Mouse (Mus musculus): Measurements from ENCODE around the gene Siah1b. TPM values are rescaled to one million over a fixed set of nuclear protein-coding genes. Genes with fewer than 3 reads are reported as not detected.

The Siah1b gene
- polyA plus RNA-seq, 1 experiment from 2014 or later = 31.9 TPM

- H3K9me3 ChIP-seq = no peaks in the 10 kb centered on the region
- no peak for DNase-seq (ENCODE audit: low spot score)
- H3K27me3 ChIP-seq (ENCODE audit: insufficient read depth, poor library complexity, severe bottlenecking) = no peaks in the 10 kb centered on the region
- H3K4me1 ChIP-seq = no peaks in the 10 kb centered on the region
- H3K36me3 ChIP-seq = peaks cover 11% of the 10 kb centered on the region; the same call in 1 of the 2 replicates
- no peak overlapping the region for H3K4me3 ChIP-seq
- H3K27ac ChIP-seq = no peak overlapping the region
- 81% methylated on average over 4 of the region's 4 CpGs for WGBS
Observed at GRCm38 (mm10) chrX:164068968-164069367, 7.3 kb downstream of the Siah1b start.

GRCm38 (mm10) chrX:164066185-164066584, 10.1 kb downstream of the Siah1b start:
- Histone ChIP-seq H3K4me1 (no peaks in the 10 kb centered on the region), H3K9me3 (no peaks in the 10 kb centered on the region), H3K4me3 (no peak overlapping the region), H3K27me3 (ENCODE audit: insufficient read depth, poor library complexity, severe bottlenecking) (no peaks in the 10 kb centered on the region; the same call in 1 of the 2 replicates), H3K27ac (no peak overlapping the region), H3K36me3 (no peaks in the 10 kb centered on the region; the same call in 1 of the 2 replicates)
- DNase-seq (ENCODE audit: low spot score) = no peak
- WGBS = 9% methylated on average over 2 of the region's 2 CpGs

GRCm38 (mm10) chrX:164059070-164059469, 17.2 kb downstream of the Siah1b start:
- peaks cover 3% of the 10 kb centered on the region; the same call in 1 of the 2 replicates for H3K27me3 ChIP-seq (ENCODE audit: insufficient read depth, poor library complexity, severe bottlenecking)
- 57% methylated on average over 4 of the region's 4 CpGs for WGBS
- H3K9me3 ChIP-seq = no peaks in the 10 kb centered on the region
- H3K27ac ChIP-seq = no peak overlapping the region
- no peaks in the 10 kb centered on the region for H3K36me3 ChIP-seq
- no peak overlapping the region for H3K4me3 ChIP-seq
- no peaks in the 10 kb centered on the region for H3K4me1 ChIP-seq
- no peak for DNase-seq (ENCODE audit: low spot score)

- H3K36me3 ChIP-seq = no peaks in the 10 kb centered on the region
- no peak for DNase-seq (ENCODE audit: low spot score)
- WGBS = 70% methylated on average over 3 of the region's 3 CpGs
- no peaks in the 10 kb centered on the region for H3K4me1 ChIP-seq
- no peak overlapping the region for H3K27ac ChIP-seq
- H3K4me3 ChIP-seq = no peak overlapping the region
- H3K9me3 ChIP-seq = no peaks in the 10 kb centered on the region
- peaks cover 3% of the 10 kb centered on the region; the same call in 1 of the 2 replicates for H3K27me3 ChIP-seq (ENCODE audit: insufficient read depth, poor library complexity, severe bottlenecking)
Observed at GRCm38 (mm10) chrX:164058523-164058922, 17.8 kb downstream of the Siah1b start.

- Histone ChIP-seq H3K27ac (no peak overlapping the region), H3K27me3 (ENCODE audit: insufficient read depth, poor library complexity, severe bottlenecking) (peaks cover 3% of the 10 kb centered on the region; the same call in 1 of the 2 replicates), H3K4me3 (no peak overlapping the region), H3K4me1 (no peaks in the 10 kb centered on the region), H3K36me3 (no peaks in the 10 kb centered on the region), H3K9me3 (no peaks in the 10 kb centered on the region)
- 72% methylated on average over 4 of the region's 4 CpGs for WGBS
- DNase-seq (ENCODE audit: low spot score) = no peak
Observed at GRCm38 (mm10) chrX:164055726-164056125, 20.6 kb downstream of the Siah1b start.

DNA sequence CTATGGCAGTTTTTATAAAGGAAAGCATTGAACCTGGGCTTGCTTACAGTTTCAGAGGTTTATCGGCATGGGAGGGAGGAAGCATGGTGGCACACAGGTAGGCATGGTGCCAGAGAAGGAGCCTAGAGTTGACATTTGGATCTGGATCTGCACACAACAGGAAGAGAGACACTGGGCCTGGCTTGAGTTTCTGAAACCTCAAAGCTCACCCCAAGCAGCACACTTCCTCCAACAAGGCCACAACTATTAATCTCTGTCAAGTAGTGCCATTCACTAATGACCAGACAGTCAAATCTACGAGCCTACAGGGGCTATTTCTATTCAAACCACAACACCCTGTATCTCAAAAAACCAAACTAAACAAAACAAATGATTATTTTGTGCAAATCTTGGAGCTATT, 29.6 kb downstream of the Siah1b start:
- Histone ChIP-seq H3K4me3 (no peak overlapping the region), H3K27me3 (ENCODE audit: insufficient read depth, poor library complexity, severe bottlenecking) (no peaks in the 10 kb centered on the region), H3K27ac (no peak overlapping the region), H3K36me3 (no peaks in the 10 kb centered on the region), H3K9me3 (no peaks in the 10 kb centered on the region), H3K4me1 (no peaks in the 10 kb centered on the region)
- no peak for DNase-seq (ENCODE audit: low spot score)
- WGBS = 73% methylated on average over 2 of the region's 2 CpGs

DNA sequence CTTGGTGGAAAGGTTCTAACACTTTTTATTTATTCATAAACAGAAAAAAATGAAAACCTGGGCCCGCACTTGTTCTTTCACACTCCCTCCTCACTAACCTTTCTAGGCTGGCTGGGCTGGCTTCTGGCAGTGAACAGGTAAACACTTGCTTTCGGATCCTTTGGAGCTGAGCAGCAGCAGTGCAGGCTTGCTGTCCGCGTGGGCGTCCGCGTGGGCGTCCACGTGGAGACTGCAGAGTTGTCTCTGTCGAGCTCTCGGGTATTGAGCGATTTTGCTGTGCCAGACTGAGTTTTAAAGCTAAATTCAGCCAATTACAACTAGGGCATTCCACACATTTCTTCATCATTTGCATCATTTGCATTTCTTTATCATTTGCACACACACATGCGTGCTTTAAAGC, 34.2 kb downstream of the Siah1b start:
- 63% methylated on average over 13 of the region's 13 CpGs for WGBS
- H3K4me3 ChIP-seq = no peak overlapping the region
- no peak overlapping the region for H3K27ac ChIP-seq
- no peak for DNase-seq (ENCODE audit: low spot score)
- no peaks in the 10 kb centered on the region for H3K9me3 ChIP-seq
- H3K27me3 ChIP-seq (ENCODE audit: insufficient read depth, poor library complexity, severe bottlenecking) = no peaks in the 10 kb centered on the region
- H3K36me3 ChIP-seq = no peaks in the 10 kb centered on the region
- no peaks in the 10 kb centered on the region for H3K4me1 ChIP-seq

DNA sequence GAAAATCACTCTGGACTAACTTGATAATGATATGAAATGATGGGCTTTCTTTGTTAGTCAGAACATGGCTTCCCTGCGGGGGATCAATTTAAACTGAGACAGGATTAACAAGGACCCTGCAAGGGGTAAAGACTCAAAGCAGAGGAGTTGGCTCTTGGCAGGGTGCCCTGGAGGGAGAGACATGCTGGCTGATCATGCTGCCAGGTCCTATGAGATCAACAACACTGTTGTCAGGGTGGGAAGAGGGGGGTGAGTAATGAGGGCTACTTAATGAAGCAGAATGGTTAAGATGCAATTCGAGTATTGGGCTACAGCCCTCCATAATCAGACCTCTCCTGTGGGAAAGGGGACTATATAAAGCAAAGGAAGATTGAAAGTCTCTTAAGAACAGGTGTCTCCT, 37.4 kb downstream of the Siah1b start:
- WGBS = 62% methylated on average over 2 of the region's 2 CpGs
- Histone ChIP-seq H3K27me3 (ENCODE audit: insufficient read depth, poor library complexity, severe bottlenecking) (no peaks in the 10 kb centered on the region), H3K36me3 (no peaks in the 10 kb centered on the region), H3K9me3 (no peaks in the 10 kb centered on the region), H3K27ac (no peak overlapping the region), H3K4me3 (no peak overlapping the region), H3K4me1 (no peaks in the 10 kb centered on the region)
- DNase-seq (ENCODE audit: low spot score) = no peak

DNA sequence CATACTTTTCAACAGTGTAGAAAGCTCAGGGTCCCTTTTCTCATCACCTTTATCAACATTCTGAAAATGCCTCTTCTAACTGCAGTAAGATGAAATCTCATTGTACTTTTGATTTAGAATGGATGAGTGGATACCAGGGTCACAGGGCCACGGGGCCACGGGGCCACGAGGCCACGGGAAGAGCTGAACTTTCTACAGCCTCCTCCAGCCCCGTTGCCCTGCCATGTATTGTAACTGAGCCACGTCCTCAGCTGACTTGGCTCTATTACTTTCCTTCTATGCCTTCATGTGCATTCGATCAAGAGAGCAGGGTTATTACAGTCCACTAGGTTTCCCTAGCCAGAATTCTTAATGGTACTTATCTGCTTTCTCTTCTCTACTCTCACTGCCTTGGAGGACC, 40.4 kb downstream of the Siah1b start:
- Histone ChIP-seq H3K9me3 (no peaks in the 10 kb centered on the region), H3K4me1 (no peaks in the 10 kb centered on the region), H3K27me3 (ENCODE audit: insufficient read depth, poor library complexity, severe bottlenecking) (no peaks in the 10 kb centered on the region), H3K27ac (no peak overlapping the region), H3K36me3 (no peaks in the 10 kb centered on the region), H3K4me3 (no peak overlapping the region)
- DNase-seq (ENCODE audit: low spot score) = no peak
- WGBS = 86% methylated on average over 7 of the region's 7 CpGs

DNA sequence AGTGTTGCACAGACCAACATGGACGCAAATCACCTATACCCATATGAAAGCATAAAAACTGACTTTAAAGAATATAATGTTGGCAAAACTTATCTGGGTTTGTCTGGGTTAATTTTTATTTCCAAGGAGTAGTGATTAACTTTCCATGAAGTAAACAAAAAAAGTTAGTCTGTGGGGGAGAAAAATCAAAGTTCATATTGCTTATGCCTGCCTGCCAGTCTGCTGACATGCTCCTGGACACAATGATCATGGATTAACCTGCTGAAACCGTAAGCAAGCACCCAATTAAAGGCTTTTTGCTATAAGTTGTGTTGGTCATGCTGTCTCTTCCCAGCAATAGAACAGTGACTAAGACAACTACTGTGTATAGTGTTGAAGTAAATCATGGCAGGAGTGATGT, 40.9 kb downstream of the Siah1b start:
- Histone ChIP-seq H3K27me3 (ENCODE audit: insufficient read depth, poor library complexity, severe bottlenecking) (no peaks in the 10 kb centered on the region), H3K4me3 (no peak overlapping the region), H3K27ac (no peak overlapping the region), H3K4me1 (no peaks in the 10 kb centered on the region), H3K36me3 (no peaks in the 10 kb centered on the region), H3K9me3 (no peaks in the 10 kb centered on the region)
- WGBS = 78% methylated on average over 2 of the region's 2 CpGs
- DNase-seq (ENCODE audit: low spot score) = no peak

GRCm38 (mm10) chrX:164032526-164032925, 43.8 kb downstream of the Siah1b start:
- H3K4me3 ChIP-seq = no peak overlapping the region
- no peak overlapping the region for H3K27ac ChIP-seq
- H3K9me3 ChIP-seq = no peaks in the 10 kb centered on the region
- no peaks in the 10 kb centered on the region for H3K4me1 ChIP-seq
- H3K36me3 ChIP-seq = no peaks in the 10 kb centered on the region
- no peak for DNase-seq (ENCODE audit: low spot score)
- 83% methylated on average over 7 of the region's 7 CpGs for WGBS
- H3K27me3 ChIP-seq (ENCODE audit: insufficient read depth, poor library complexity, severe bottlenecking) = no peaks in the 10 kb centered on the region

- Histone ChIP-seq H3K27ac (no peak within 1 kb of the TSS), H3K4me3 (peak within 1 kb of the TSS; percentile 46), H3K9me3 (no peaks in the 10 kb centered on the region), H3K4me1 (no peaks in the 10 kb centered on the region), H3K27me3 (ENCODE audit: insufficient read depth, poor library complexity, severe bottlenecking) (0 out of 2 replicates have a peak, but pooled peaks cover 3% of the 10 kb centered on the region), H3K36me3 (no peaks in the 10 kb centered on the region)
- peak; percentile 96 for DNase-seq (ENCODE audit: low spot score)
- WGBS = 15% methylated on average over 22 of the region's 22 CpGs
Observed at GRCm38 (mm10) chrX:164027607-164028289, 48.5 kb downstream of the Siah1b start, which contains the start of gene Car5b. TSS of gene Car5b (minus strand) at chrX:164027997.

Data from heart, embryonic 10.5 days (tissue).